Mouse (Mus musculus): ENCODE data around the gene Nr1h4.
"Not testable (repeated sequence)": the region's sequence is repeated elsewhere in the genome, so short reads cannot be mapped to it uniquely, and the experiment has no call there.

The Nr1h4 gene

DNA sequence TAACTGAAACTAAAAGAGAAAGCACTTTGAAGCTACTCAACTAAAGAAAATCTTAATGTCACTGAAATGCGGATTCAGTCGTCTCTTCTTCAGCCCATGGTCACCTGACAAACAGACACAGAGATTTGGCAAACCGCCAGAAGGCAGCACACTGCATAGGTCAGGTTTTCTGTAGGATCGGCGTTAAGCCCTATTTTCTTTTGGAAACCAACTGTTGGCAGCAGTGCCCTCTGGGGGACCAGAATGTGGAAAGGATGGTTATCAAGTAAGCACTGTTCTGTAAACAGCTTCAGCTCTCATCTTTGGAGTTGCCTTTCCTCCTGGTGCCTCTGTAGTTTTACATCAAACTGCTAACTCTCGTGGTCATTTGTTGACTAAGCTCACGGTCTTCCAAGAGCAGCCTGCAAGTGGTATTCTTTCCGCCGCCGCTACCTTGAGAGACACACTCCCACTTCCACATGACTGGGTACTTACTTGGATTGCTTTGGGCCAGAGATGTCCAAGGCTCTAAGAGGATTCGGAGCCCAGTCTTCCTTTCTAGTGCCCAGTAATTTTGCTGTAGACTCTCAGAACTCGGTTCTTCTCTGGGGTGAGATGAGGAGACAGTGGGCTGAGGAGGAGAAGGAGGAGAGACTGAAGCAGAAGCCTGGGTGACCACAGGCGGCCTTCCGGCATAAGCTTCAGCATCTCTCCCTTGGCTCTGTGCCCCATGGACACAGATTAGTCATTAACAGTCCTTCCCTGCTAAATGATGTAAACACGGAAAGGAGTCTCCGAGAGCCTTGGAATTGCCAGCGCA is at the start of gene Nr1h4:
TSS of gene Nr1h4 (minus strand) at position 657 of the 799 bp plus-strand sequence.
- in situ Hi-C loops (cut with MboI, MseI): no loop called here

DNA sequence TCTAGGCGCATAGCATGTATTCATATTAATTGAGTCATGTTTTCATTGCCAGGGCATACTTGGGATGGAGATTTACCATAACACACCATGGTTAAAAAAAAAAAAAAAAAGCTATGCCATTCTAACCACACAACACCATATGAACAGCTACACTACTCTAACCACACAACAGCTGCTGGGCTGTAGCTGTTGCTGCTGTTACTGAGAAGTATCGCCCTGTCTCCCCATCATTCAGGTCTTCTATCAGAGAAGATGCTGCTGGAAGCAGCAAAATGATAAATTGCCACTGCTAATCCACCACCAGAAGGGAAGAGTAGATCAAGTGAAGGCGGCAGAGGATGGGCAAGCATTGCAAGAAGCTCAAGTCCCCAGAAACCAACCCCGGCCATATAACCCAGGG is 45.4 kb upstream of the Nr1h4 start:
- in situ Hi-C loops (cut with MboI, MseI): no loop called here

- in situ Hi-C loops (cut with MboI, MseI): no loop called here
These were observed 44.3 kb upstream of the Nr1h4 start for GRCm38 (mm10) chr10:89577666-89578065.

- in situ Hi-C loops (cut with MboI, MseI): no loop called here
These were observed 40.0 kb upstream of the Nr1h4 start for GRCm38 (mm10) chr10:89573421-89573820.

GRCm38 (mm10) chr10:89572946-89573345 is 39.6 kb upstream of the Nr1h4 start:
- in situ Hi-C loops (cut with MboI, MseI): no loop called here

DNA sequence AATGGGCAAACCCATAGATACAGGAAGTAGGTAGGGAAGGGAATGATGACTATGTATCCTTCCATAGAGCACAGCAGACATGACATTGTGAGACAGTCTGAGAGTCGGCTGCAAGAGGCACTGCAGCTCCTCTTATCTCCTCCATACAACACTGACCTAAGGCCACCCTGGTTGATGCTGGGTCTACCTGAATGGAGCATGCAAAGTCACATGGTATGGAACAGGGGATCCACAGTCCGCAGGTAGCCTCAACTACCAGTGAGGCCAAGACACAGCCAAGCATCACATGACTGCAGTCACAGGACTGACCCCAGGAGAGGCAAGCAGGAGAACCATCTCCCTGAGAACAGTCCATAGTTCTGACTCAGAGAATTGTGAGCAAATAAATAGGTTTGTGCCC is 34.0 kb upstream of the Nr1h4 start:
- in situ Hi-C loops (cut with MboI, MseI): no loop called here

DNA sequence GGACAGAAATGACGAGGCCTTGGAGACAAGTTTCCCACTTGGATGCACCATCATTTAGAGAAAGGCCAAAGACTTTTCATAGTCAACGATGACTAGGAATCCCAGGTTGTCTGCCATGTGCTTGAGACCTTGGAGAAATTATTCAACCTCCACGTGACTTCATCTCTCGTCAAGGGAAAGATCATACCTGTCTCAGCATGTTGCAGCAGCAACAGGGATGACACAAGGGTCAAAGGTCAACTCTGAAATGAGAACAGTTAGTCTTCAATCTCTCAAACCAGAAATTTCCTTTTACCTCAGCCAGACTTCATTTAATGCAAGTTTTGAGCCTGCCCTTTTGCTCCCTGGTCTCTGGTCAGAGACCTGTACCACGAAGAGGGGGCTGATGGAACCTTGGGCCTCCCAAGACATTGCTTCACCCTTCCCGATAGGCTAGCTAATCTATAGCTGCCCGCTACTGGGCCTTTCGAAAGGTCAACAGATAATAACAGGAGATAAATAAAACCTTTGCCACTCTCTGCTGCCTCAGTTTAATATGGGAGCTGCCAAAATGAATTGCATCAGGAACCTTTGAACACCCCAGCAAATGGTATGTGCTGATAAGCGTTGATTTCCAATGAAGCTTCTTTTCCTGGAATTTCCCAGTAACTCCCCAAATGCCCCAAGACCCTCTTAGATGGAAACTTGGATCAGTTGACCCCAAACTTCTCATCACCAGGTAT is 32.1 kb upstream of the Nr1h4 start:
- in situ Hi-C loops (cut with MboI, MseI): no loop called here

DNA sequence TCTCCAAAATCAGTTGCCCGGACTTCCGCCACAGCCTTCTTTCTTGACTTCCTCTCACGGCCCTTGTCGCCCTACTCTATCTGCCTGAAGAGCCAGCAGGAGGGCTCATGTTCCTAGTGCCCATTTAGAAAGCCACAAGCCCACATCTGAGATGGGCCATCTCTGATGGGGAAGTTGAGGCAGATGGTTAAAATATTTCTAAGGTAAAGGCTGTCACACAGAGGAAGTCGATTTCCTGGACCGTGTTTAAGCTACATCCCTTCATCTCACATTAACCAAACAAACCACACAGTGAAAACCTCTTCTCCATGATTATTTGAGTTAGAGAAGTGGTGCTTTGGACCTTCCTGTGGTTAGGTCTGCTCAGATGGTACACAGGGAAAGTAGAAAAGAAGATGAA is 28.7 kb upstream of the Nr1h4 start:
- in situ Hi-C loops (cut with MboI, MseI): no loop called here

- in situ Hi-C loops (cut with MboI, MseI): no loop called here
These were observed 26.0 kb upstream of the Nr1h4 start for GRCm38 (mm10) chr10:89559351-89559750.

- in situ Hi-C loops (cut with MboI, MseI): not testable (repeated sequence)
These were observed 21.5 kb upstream of the Nr1h4 start for GRCm38 (mm10) chr10:89554885-89555284.

- in situ Hi-C loops (cut with MboI, MseI): not testable (repeated sequence)
These were observed 20.5 kb upstream of the Nr1h4 start for GRCm38 (mm10) chr10:89553855-89554254.

DNA sequence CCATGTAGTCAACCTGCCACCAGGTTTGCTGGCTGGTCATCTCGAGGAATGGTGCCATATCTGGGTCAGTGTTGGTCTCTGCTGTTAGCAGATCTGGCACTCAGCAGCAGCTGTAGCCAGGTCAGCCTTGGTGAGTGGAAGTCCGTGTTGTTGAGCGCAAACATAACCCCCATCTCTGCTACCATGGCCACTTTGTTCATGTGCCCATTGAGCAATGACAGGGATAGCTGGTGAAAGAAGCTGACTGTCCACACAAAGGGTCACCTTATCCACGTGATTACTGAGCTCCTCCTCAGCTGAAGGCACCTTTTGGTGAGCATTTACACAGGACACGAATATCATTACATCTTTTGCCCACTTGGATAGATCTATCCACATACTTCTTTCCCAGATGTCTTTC is 19.6 kb upstream of the Nr1h4 start:
- in situ Hi-C loops (cut with MboI, MseI): no loop called here

DNA sequence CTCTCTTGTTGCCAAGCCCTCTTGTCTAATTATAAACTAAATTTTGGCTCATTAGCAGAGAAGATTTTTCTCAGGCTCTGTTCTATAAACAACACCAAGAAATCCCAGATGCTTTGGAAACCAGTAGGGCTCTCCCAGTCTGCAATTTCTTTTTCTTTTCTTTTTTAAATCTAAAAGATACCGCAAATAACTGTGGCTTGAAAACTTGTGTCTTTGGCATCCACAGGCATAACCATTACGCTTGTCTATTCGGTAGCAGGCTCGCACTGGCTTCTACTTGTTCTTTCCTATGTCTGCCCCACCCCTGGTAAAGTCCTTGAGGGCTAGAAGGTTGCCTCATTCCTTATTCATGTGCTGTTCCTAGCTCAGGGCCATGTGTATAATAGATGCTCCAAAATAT is 18.3 kb upstream of the Nr1h4 start:
- in situ Hi-C loops (cut with MboI, MseI): no loop called here

DNA sequence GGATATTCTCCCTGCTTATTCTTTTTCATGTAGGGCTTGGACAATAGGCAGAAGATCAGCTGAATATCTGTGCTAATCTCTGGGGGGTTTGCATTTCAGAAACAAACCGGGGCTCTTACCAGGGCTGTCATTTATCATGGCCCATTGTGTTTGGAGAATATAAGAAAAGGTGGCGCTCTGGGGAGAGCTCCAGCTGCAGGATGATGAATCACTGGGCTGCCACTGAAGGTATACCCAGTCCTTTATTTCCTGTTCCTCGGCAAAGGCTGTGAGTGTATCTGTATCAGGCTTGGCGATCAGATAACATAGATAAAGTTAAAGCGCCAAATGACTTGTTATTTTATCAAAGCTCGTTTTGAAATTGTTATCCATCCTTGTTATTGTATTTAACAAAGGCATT is 14.6 kb upstream of the Nr1h4 start:
- in situ Hi-C loops (cut with MboI, MseI): no loop called here

- in situ Hi-C loops (cut with MboI, MseI): no loop called here
These were observed 13.6 kb upstream of the Nr1h4 start for GRCm38 (mm10) chr10:89546989-89547388.

DNA sequence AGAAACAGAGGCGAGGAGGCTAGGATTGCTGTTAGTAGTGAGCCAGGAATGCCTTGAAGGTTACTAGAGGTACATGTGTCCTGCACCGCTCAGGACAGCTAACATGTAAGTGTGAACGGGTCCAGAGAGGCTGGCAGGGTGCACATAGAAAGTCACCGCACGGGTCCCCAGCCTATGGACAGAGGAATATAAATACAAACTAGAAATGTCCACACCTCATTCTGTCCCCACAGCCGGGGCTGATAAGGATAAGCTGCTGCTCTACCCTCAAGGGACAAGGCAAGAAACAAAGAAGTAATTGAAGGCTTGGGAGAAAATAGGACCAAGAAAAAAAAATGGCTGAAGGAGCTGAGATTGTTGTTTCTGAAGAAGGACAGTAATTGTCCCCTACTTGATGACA is 10.5 kb upstream of the Nr1h4 start:
- in situ Hi-C loops (cut with MboI, MseI): no loop called here

- in situ Hi-C loops (cut with MboI, MseI): no loop called here
These were observed 8.9 kb upstream of the Nr1h4 start for GRCm38 (mm10) chr10:89542321-89542720.

DNA sequence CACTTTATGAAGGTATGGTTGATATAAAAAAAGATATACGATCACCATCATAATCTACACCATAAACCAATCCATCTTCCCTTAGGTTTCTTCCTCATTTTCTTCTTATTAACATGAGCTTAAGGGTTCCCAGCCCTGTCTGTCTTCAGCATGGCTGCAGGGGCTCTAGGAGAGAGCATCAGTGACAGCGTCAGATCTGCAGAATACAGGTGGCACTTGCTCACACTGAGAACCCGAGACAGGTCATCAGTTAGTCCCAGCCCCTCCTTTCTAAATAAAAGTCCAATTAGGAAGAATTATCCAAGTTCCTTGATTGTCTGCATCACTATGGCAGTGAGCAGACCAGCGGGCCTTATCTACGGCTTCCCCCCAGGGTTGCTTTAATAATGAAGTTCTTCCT is 934 bp downstream of the Nr1h4 start:
- in situ Hi-C loops (cut with MboI, MseI): no loop called here

GRCm38 (mm10) chr10:89531976-89532375 is 1.4 kb downstream of the Nr1h4 start:
- in situ Hi-C loops (cut with MboI, MseI): no loop called here

- in situ Hi-C loops (cut with MboI, MseI): no loop called here
These were observed 2.2 kb downstream of the Nr1h4 start for GRCm38 (mm10) chr10:89531194-89531634.

DNA sequence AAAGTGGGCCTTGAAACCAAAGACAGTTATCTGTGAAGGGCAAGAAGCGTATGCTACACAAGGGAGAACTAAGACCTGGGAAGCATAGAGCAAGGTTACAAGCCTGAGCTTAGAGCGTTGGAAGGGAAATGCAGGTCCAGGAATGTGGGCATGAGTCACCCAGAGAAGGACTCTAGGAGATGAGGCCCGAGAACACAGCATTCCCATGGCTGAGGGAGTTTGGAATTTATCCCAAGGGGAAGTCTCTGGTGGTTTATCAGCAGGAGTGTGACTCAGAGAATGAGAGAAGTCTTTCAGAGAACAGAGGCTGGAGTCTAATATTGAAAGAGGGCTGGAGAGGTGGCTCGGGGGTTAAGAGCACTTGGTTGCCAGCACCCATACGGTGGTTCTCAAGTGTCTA is 6.3 kb downstream of the Nr1h4 start:
- in situ Hi-C loops (cut with MboI, MseI): no loop called here

DNA sequence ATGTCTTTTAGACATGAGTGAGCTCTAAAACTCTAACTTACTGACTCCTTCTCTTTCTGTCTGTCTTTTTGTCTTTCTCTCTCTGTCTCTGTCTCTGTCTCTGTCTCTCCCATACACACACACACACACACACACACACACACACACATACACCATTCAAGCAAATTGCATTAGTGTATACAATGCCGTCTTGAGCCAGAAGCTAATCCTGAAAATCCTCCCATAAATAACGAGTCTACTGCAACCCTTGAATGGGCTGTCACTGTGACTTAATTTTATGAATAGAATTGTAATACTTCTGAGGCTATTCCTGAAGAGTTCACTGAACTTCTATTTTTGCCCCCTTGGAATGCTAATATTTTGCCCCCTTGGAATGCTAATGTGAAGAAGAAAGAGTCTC is 7.6 kb downstream of the Nr1h4 start:
- in situ Hi-C loops (cut with MboI, MseI): no loop called here

DNA sequence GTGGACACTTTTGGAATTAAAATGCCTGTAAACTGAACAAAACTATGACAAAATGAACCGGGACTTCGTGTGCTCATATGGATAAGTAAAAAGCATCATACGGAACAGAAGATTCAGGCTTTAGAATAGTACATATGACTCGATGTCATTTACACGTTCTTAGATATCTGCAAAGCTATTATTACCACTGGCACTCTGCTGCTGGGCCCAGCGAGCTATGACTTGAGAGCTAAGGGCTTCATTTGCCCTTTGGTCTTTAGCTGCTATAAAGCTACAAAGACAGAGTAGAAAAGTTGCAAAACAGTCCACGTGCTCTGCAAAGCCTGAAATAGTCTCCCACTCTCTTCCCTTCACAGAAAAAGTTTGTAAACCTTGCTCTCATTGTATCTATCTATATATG is 10.9 kb downstream of the Nr1h4 start:
- in situ Hi-C loops (cut with MboI, MseI): no loop called here
